12 mouse cellular contexts compared by ENCODE assay signal in the genomic region with DNA sequence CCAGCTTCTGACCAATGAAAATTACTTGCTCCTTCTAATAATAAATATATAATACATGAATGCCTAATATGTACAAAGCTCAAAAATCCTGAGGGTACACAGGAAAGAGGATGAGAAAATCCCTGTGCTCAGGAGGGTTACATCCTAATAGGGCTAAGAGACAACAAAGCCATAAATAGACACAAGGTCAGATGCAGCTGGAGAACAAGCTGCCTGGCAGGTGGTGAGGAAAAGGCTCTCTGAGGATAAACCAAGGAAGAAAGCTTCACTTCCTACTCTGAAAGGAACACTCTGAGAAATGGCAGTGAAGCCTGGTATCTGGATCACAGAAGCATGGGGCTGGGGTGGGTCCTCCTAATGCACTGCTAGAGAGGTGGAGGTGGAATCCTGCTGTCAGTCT. TPM values are rescaled to one million over a fixed set of nuclear protein-coding genes. Genes with fewer than 3 reads are reported as not detected.
DNase-seq lines count a peak whose midpoint lies in the region; ATAC-seq and TF ChIP-seq lines count a peak whose summit lies in the region.
"Had no signal": no experiment of that assay in that cellular context is flagged by ENCODE, and none has a peak within 500 bp of the region (broad histone marks: within the 10 kb centered on the region; RNA-seq: fewer than 3 reads in every experiment).

No protein-coding gene starts in this region.

- peaks cover 13% of the 10 kb centered on the region for H3K4me1 ChIP-seq in kidney, adult 2 months (ENCODE audit: control insufficient read depth, insufficient read depth, low read length)
- peaks cover 9% of the 10 kb centered on the region for H3K4me1 ChIP-seq in neural tube, embryonic 13.5 days (replicated peaks)
- peaks cover 42% of the 10 kb centered on the region for H3K4me1 ChIP-seq in heart, embryonic 15.5 days (replicated peaks)
- peaks cover 3% of the 10 kb centered on the region; the same call in 1 of the 2 replicates for H3K4me1 ChIP-seq in small intestine, adult 2 months (ENCODE audit: control insufficient read depth, insufficient read depth, insufficient read length, low read length)

- 0 out of 2 replicates have a peak overlapping the region, but pooled peaks have one; percentile 5 for H3K9ac ChIP-seq in neural tube, embryonic 13.5 days
- no peak overlapping the region for H3K9ac ChIP-seq in heart, embryonic 15.5 days
- H3K9ac ChIP-seq: liver, embryonic 13.5 days had no signal

- H3K36me3 ChIP-seq in kidney, adult 2 months (ENCODE audit: control insufficient read depth, insufficient read depth, low read length) = no peaks in the 10 kb centered on the region; the same call in none of the 2 replicates
- peaks cover 14% of the 10 kb centered on the region for H3K36me3 ChIP-seq in neural tube, embryonic 13.5 days
- peaks cover 17% of the 10 kb centered on the region; the same call in 1 of the 2 replicates for H3K36me3 ChIP-seq in heart, embryonic 15.5 days
- H3K36me3 ChIP-seq in small intestine, adult 2 months (ENCODE audit: control insufficient read depth, insufficient read depth, low read length) = peaks cover 13% of the 10 kb centered on the region

- no peak overlapping the region for H3K4me2 ChIP-seq in neural tube, embryonic 13.5 days
- H3K4me2 ChIP-seq in heart, embryonic 15.5 days = no peak overlapping the region
- H3K4me2 ChIP-seq: liver, embryonic 13.5 days had no signal

- H3K9me3 ChIP-seq in neural tube, embryonic 13.5 days = no peaks in the 10 kb centered on the region
- H3K9me3 ChIP-seq in heart, embryonic 15.5 days (replicated peaks) = no peaks in the 10 kb centered on the region
- H3K9me3 ChIP-seq: liver, embryonic 13.5 days had no signal

- no peak overlapping the region for H3K4me3 ChIP-seq in kidney, adult 2 months (ENCODE audit: insufficient read depth, low read depth, low read length)
- H3K4me3 ChIP-seq in neural tube, embryonic 13.5 days = no peak overlapping the region
- H3K4me3 ChIP-seq in heart, embryonic 15.5 days = no peak overlapping the region
- H3K4me3 ChIP-seq in small intestine, adult 2 months (ENCODE audit: low read depth, low read length) = no peak overlapping the region
- H3K4me3 ChIP-seq: liver, embryonic 13.5 days had no signal

- no peak for DNase-seq in kidney, adult 2 months
- DNase-seq in kidney, adult 8-10 months = no peak
- DNase-seq in neural tube, embryonic 10.5 days (ENCODE audit: extremely low spot score, low spot score) = no peak
- no peak for DNase-seq in adrenal gland, postnatal 14 days
- DNase-seq in layer of hippocampus, adult 18-20 months (ENCODE audit: low spot score in 2 of 2) = no peak
- DNase-seq: liver, embryonic 13.5 days had no signal

- no peak for TF ChIP-seq CTCF in kidney, adult 2 months (conservative IDR thresholded peaks at IDR 0.05; ENCODE audit: insufficient read depth, insufficient read length, low read depth, low read length)
- TF ChIP-seq CTCF in small intestine, adult 2 months (IDR thresholded peaks at IDR 0.05; ENCODE audit: extremely low read depth, insufficient read length, insufficient replicate concordance, low read depth, low read length) = no peak

- no peak for ATAC-seq in neural tube, embryonic 13.5 days (ENCODE audit: low read depth)
- ATAC-seq in heart, embryonic 15.5 days (replicated peaks; ENCODE audit: insufficient number of reproducible peaks, insufficient read depth, low FRiP score, low read depth) = no peak

- no peaks in the 10 kb centered on the region for H3K27me3 ChIP-seq in kidney, adult 2 months (replicated peaks; ENCODE audit: control insufficient read depth, insufficient read depth, low read length)
- H3K27me3 ChIP-seq in neural tube, embryonic 13.5 days = no peaks in the 10 kb centered on the region
- no peaks in the 10 kb centered on the region for H3K27me3 ChIP-seq in heart, embryonic 15.5 days
- H3K27me3 ChIP-seq in small intestine, adult 2 months (ENCODE audit: control insufficient read depth, insufficient read depth, low read length) = no peaks in the 10 kb centered on the region
- H3K27me3 ChIP-seq: liver, embryonic 13.5 days had no signal

- H3K27ac ChIP-seq in kidney, adult 2 months (ENCODE audit: insufficient read depth, low read depth, low read length) = peak overlapping the region; percentile 6; the same call in 1 of the 2 replicates
- peak overlapping the region; percentile 33; the same call in 1 of the 2 replicates for H3K27ac ChIP-seq in neural tube, embryonic 13.5 days (replicated peaks)
- peak overlapping the region; percentile 58 for H3K27ac ChIP-seq in heart, embryonic 15.5 days
- H3K27ac ChIP-seq in small intestine, adult 2 months (ENCODE audit: insufficient read depth, low read depth, low read length) = 0 out of 2 replicates have a peak overlapping the region, but pooled peaks have one; percentile 59
- H3K27ac ChIP-seq: liver, embryonic 13.5 days had no signal

- TF ChIP-seq POLR2A in kidney, adult 2 months (IDR thresholded peaks at IDR 0.05; ENCODE audit: low read depth, low read length) = no peak
- no peak for TF ChIP-seq POLR2A in small intestine, adult 2 months (IDR thresholded peaks at IDR 0.05; ENCODE audit: low read depth, low read length)

RNA-seq across cellular contexts. Expression of gene Gm6096, which starts 15.6 kb away (rescaled TPM):
- not detected in 2 replicates for polyA plus RNA-seq in kidney, adult 2 months (2012; rRNA removed)
- polyA plus RNA-seq in neural tube, embryonic 13.5 days (2015; fragmentation: Nextera tagmentation; extraction: Ambion mirVana) = not detected in 2 replicates
- 0.31 TPM in 1 of 2 replicates, not detected in the other for polyA plus RNA-seq in heart, embryonic 15.5 days (2015; fragmentation: Nextera tagmentation; extraction: Ambion mirVana)
- not detected in 2 replicates for polyA plus RNA-seq in small intestine, adult 2 months (2012; rRNA removed)
- not detected in 2 replicates for total RNA-seq in adrenal gland, postnatal 14 days (2021)
- total RNA-seq in layer of hippocampus, adult 18-20 months (2021) = not detected
- total RNA-seq: left cerebral cortex, postnatal 10 days; megakaryocyte progenitor cell, adult 5-6 weeks had no signal
- polyA plus RNA-seq: inflammation-experienced regulatory T-cells, adult 6 months; liver, embryonic 13.5 days had no signal

RNA-seq across cellular contexts. Expression of gene Gpi1, which starts 36.3 kb away (rescaled TPM):
- polyA plus RNA-seq in kidney, adult 2 months (2012; rRNA removed) = 413 and 444 TPM in 2 replicates
- 209 and 242 TPM in 2 replicates for polyA plus RNA-seq in neural tube, embryonic 13.5 days (2015; fragmentation: Nextera tagmentation; extraction: Ambion mirVana)
- polyA plus RNA-seq in heart, embryonic 15.5 days (2015; fragmentation: Nextera tagmentation; extraction: Ambion mirVana) = 660 and 727 TPM in 2 replicates
- 291 and 420 TPM in 2 replicates for polyA plus RNA-seq in small intestine, adult 2 months (2012; rRNA removed)
- 347 and 396 TPM in 2 replicates for total RNA-seq in adrenal gland, postnatal 14 days (2021)
- 100 to 1,000 TPM; 785 to 815 TPM for total RNA-seq in layer of hippocampus, adult 18-20 months (2021)

RNA-seq across cellular contexts. Expression of gene 4931406P16Rik, which starts 46.9 kb away (rescaled TPM):
- 24.6 and 27.0 TPM in 2 replicates for polyA plus RNA-seq in kidney, adult 2 months (2012; rRNA removed)
- 32.5 and 34.9 TPM in 2 replicates for polyA plus RNA-seq in neural tube, embryonic 13.5 days (2015; fragmentation: Nextera tagmentation; extraction: Ambion mirVana)
- 28.2 and 32.5 TPM in 2 replicates for polyA plus RNA-seq in heart, embryonic 15.5 days (2015; fragmentation: Nextera tagmentation; extraction: Ambion mirVana)
- polyA plus RNA-seq in small intestine, adult 2 months (2012; rRNA removed) = 7.5 and 15.8 TPM in 2 replicates
- total RNA-seq in adrenal gland, postnatal 14 days (2021) = 103 and 156 TPM in 2 replicates
- total RNA-seq in layer of hippocampus, adult 18-20 months (2021) = 10 to 100 TPM; 31.9 to 33.6 TPM

Comparison
In these comparisons a context has a peak if more than half of its experiments do, and no peak if none do; other contexts are left out.
1. H3K27ac ChIP-seq: peak in every context shown above with its lines; median percentile 59 in small intestine, adult 2 months; 58 in heart, embryonic 15.5 days; 33 in neural tube, embryonic 13.5 days; 6 in kidney, adult 2 months.